Mouse (Mus musculus): ENCODE data around the gene Adam23.
"Not testable (repeated sequence)": the region's sequence is repeated elsewhere in the genome, so short reads cannot be mapped to it uniquely, and the experiment has no call there.

The Adam23 gene

GRCm38 (mm10) chr1:63576803-63577202, 131.1 kb downstream of the Adam23 start:
- DNase-seq (ENCODE audit: low spot score in 2 of 2), result no peak

GRCm38 (mm10) chr1:63579153-63579552, 133.5 kb downstream of the Adam23 start:
- DNase-seq (ENCODE audit: low spot score in 2 of 2), result no peak

- no peak for DNase-seq (ENCODE audit: low spot score in 2 of 2)
Observed at GRCm38 (mm10) chr1:63586869-63587268, 141.2 kb downstream of the Adam23 start.

- DNase-seq (ENCODE audit: low spot score in 2 of 2), result no peak
Observed at GRCm38 (mm10) chr1:63603870-63604500, 158.3 kb downstream of the Adam23 start.

- DNase-seq (ENCODE audit: low spot score in 2 of 2), result no peak
Observed at GRCm38 (mm10) chr1:63609613-63610012, 163.9 kb downstream of the Adam23 start.

GRCm38 (mm10) chr1:63614594-63614993, 168.9 kb downstream of the Adam23 start:
- DNase-seq (ENCODE audit: low spot score in 2 of 2), result no peak

GRCm38 (mm10) chr1:63615668-63616067, 170.0 kb downstream of the Adam23 start, which contains the start of gene Gm39653:
Gene Gm39653, plus strand, starts transcription at chr1:63615968.
- no peak for DNase-seq (ENCODE audit: low spot score in 2 of 2)

GRCm38 (mm10) chr1:63628211-63628610, 182.5 kb downstream of the Adam23 start:
- peak; percentile 3 to 10 for DNase-seq (ENCODE audit: low spot score in 2 of 2)

GRCm38 (mm10) chr1:63630390-63630789, 184.7 kb downstream of the Adam23 start:
- not testable (repeated sequence) for DNase-seq (ENCODE audit: low spot score in 2 of 2)

- DNase-seq (ENCODE audit: low spot score in 2 of 2), result no peak
Observed at GRCm38 (mm10) chr1:63639921-63640320, 194.2 kb downstream of the Adam23 start.
